Mouse (Mus musculus) ES-Bruce4 (cell line): ENCODE results near the gene Asl. TPM values are rescaled to one million over a fixed set of nuclear protein-coding genes. Genes with fewer than 3 reads are reported as not detected.
A peak's percentile ranks its signal among the peaks of the same experiment; 100 is the strongest.

Experiments used
- H3K27ac ChIP-seq: 2 replicates; pipeline ENCODE4 v1.5.1; 2012; ENCODE audit warnings: low read length, inconsistent platforms; ENCODE audit not compliant: insufficient read depth
- H3K27me3 ChIP-seq: 2 replicates; pipeline ENCODE4 v1.6.1; 2012; ENCODE audit warnings: mild to moderate bottlenecking, low read length, inconsistent platforms; ENCODE audit not compliant: control insufficient read depth, poor library complexity, insufficient read depth, severe bottlenecking
- H3K36me3 ChIP-seq: 2 replicates; pipeline ENCODE4 v1.6.1; 2012; ENCODE audit warnings: inconsistent platforms, mild to moderate bottlenecking, low read length, moderate library complexity; ENCODE audit not compliant: control insufficient read depth, poor library complexity, insufficient read depth, severe bottlenecking
- H3K4me1 ChIP-seq: one replicate; pipeline ENCODE4 v1.8.1; 2011; ENCODE audit warnings: low read length; ENCODE audit not compliant: control insufficient read depth, insufficient read depth
- H3K4me3 ChIP-seq: 2 replicates; pipeline ENCODE4 v1.5.1; 2011; ENCODE audit warnings: low read depth, mild to moderate bottlenecking, low read length
- H3K9ac ChIP-seq: 2 replicates; pipeline ENCODE4 v1.6.1; 2012; ENCODE audit warnings: low read depth, mild to moderate bottlenecking, inconsistent platforms; ENCODE audit not compliant: poor library complexity, severe bottlenecking
- H3K9me3 ChIP-seq: replicated peaks from 2 replicates; pipeline ENCODE4 v1.6.1; 2012; ENCODE audit warnings: mild to moderate bottlenecking, low read length, inconsistent platforms; ENCODE audit not compliant: control insufficient read depth, poor library complexity, insufficient read depth, severe bottlenecking
- CTCF ChIP-seq: IDR thresholded peaks from one replicate; pipeline ENCODE4 v1.8.1; 2011; ENCODE audit warnings: low read depth, low read length
- EP300 ChIP-seq: IDR thresholded peaks from 2 replicates; pipeline ENCODE4 v1.6.1; 2011; ENCODE audit warnings: low read depth, low read length; ENCODE audit not compliant: insufficient read depth
- POLR2A ChIP-seq: IDR thresholded peaks from one replicate; pipeline ENCODE4 v1.8.1; 2011; ENCODE audit warnings: low read length; ENCODE audit not compliant: insufficient read depth
- polyA plus RNA-seq: library from polyadenylated mRNA; stranded (reverse); fragments of >200 nt; gene quantifications from 2 replicates; pipeline ENCODE4 v1.2.4, GENCODE M21; 2011; ENCODE audit warnings: low read depth; ENCODE audit not compliant: missing spikeins, insufficient read depth, insufficient read length

Asl gene
- polyA plus RNA-seq, 1 experiment = 63.4 TPM

DNA sequence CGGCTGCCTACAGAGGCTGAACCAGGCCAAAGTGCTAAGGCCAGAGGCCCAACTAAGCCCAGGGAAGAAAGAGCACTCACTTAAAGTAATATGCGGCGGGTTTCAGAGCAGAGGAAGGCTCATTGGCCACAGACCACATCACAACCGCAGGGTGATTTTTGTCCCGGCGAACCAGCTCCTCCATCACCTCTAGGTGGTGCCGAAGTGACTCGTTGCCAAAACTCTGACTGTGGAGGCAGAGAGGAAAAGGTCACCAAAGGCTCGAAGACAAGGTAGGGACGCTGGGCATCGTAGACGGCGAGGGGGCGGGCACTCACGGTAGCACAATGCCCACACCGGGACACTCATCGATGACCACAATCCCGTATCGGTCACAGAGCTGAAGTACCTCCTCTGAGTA, 31.3 kb downstream of the Asl start:
- peak overlapping the region; percentile 8; the same call in 1 of the 2 replicates for H3K4me3 ChIP-seq
- H3K4me1 ChIP-seq = peaks cover 7% of the 10 kb centered on the region
- no peak for TF ChIP-seq EP300
- no peak for TF ChIP-seq POLR2A
- TF ChIP-seq CTCF = peak; percentile 14
- no peaks in the 10 kb centered on the region for H3K36me3 ChIP-seq
- H3K27me3 ChIP-seq = no peaks in the 10 kb centered on the region
- H3K27ac ChIP-seq = no peak overlapping the region
- H3K9me3 ChIP-seq = no peaks in the 10 kb centered on the region
- no peak overlapping the region for H3K9ac ChIP-seq

DNA sequence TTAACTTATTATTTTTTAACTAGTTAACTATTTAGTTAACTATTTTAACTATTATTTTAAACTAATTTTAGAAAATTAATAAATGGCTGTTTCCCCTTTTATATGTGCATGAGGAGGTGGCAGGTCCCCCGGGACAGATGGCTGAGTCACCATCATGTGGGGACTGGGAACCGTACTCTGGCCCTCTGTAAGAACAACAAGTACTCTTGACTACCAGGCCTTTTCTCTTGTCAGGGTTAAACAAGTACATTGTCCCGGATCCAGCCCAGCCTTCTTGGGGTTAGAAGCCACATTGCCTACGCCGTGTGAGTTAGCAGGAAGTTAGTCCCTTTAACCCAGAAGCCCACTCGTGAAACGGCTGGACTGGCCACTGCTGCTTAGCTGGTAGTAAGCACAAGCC, 34.1 kb downstream of the Asl start:
- Histone ChIP-seq H3K27ac (no peak overlapping the region), H3K27me3 (no peaks in the 10 kb centered on the region), H3K9me3 (no peaks in the 10 kb centered on the region), H3K36me3 (no peaks in the 10 kb centered on the region), H3K4me1 (peaks cover 4% of the 10 kb centered on the region), H3K4me3 (no peak overlapping the region), H3K9ac (no peak overlapping the region)
- TF ChIP-seq POLR2A = no peak
- no peak for TF ChIP-seq CTCF
- TF ChIP-seq EP300 = no peak

GRCm38 (mm10) chr5:129993374-129993773, 35.7 kb downstream of the Asl start:
- Histone ChIP-seq H3K4me3 (no peak overlapping the region), H3K9ac (no peak overlapping the region), H3K9me3 (no peaks in the 10 kb centered on the region), H3K4me1 (peaks cover 4% of the 10 kb centered on the region), H3K27me3 (no peaks in the 10 kb centered on the region), H3K36me3 (no peaks in the 10 kb centered on the region), H3K27ac (no peak overlapping the region)
- no peak for TF ChIP-seq POLR2A
- TF ChIP-seq CTCF = no peak
- TF ChIP-seq EP300 = no peak

DNA sequence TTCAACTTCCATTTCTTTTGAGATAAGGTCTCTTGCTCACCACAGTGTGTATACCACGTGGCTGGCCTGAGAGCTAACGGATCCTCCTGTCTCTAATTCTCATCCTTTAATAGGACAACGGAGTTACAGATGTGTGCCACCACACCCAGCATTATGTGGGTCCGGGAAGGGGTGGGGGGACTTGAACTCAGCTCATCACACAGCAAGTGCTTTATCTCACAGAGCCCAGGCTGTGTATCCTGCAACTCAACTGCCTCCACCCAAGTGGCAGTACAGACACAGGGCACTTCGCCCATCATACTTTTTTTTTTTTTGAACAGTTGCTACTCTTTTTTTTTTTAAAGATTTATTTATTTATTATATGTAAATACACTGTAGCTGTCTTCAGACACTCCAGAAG, 37.1 kb downstream of the Asl start:
- no peaks in the 10 kb centered on the region for H3K36me3 ChIP-seq
- TF ChIP-seq EP300 (no peak), POLR2A (no peak), CTCF (no peak)
- no peaks in the 10 kb centered on the region for H3K9me3 ChIP-seq
- no peak overlapping the region for H3K4me3 ChIP-seq
- H3K27ac ChIP-seq = no peak overlapping the region
- H3K4me1 ChIP-seq = no peaks in the 10 kb centered on the region
- no peak overlapping the region for H3K9ac ChIP-seq
- H3K27me3 ChIP-seq = no peaks in the 10 kb centered on the region

- Histone ChIP-seq H3K9ac (no peak overlapping the region), H3K27me3 (no peaks in the 10 kb centered on the region), H3K4me1 (no peaks in the 10 kb centered on the region), H3K9me3 (no peaks in the 10 kb centered on the region), H3K27ac (no peak overlapping the region), H3K36me3 (no peaks in the 10 kb centered on the region), H3K4me3 (no peak overlapping the region)
- no peak for TF ChIP-seq EP300
- TF ChIP-seq POLR2A = no peak
- no peak for TF ChIP-seq CTCF
Measured at GRCm38 (mm10) chr5:129989376-129989775, 39.7 kb downstream of the Asl start.

DNA sequence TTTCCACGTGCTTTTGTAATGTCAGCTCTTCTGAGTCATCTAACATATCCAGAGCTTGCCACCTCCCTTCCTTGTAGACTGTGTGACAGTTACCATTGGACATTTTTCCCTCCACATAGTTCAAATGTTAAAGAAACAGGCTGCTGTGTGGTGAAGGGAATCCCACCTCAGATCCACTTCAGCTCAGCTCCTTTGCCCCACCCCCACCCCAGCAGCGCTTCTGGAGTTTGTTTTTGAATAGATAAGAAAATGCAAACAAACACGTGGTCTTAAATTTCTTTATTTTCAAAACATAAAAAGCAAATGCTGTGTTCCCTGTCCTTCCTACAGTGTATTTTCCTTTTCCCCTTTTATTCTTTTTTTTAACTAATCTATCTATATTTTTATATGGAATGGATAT, 48.8 kb downstream of the Asl start:
- TF ChIP-seq EP300 (no peak), CTCF (no peak), POLR2A (no peak)
- no peak overlapping the region for H3K27ac ChIP-seq
- H3K9me3 ChIP-seq = no peaks in the 10 kb centered on the region
- peaks cover 14% of the 10 kb centered on the region for H3K36me3 ChIP-seq
- H3K27me3 ChIP-seq = no peaks in the 10 kb centered on the region
- no peak overlapping the region for H3K4me3 ChIP-seq
- H3K4me1 ChIP-seq = peaks cover 7% of the 10 kb centered on the region
- H3K9ac ChIP-seq = no peak overlapping the region

DNA sequence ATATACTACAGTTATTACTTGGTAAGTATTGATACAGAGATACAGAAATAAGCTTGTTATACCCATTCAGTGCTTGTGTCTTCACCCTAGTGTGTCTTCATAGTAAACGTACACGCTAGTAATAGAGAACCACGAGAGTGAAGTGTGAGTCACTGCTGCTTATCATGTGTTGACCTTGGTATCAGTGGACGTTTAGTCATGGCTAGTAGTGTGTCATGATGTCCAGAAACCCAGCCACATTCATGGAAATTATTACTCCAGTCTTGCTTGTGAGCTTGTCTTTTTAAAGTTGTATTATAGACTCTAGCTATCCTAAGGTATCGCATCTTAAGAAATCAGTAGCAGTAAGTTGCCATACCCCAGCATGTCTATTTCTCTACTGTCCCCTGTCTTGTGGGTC, 50.4 kb downstream of the Asl start:
- H3K4me3 ChIP-seq = no peak overlapping the region
- H3K9ac ChIP-seq = no peak overlapping the region
- peaks cover 7% of the 10 kb centered on the region for H3K4me1 ChIP-seq
- peaks cover 15% of the 10 kb centered on the region for H3K36me3 ChIP-seq
- no peak overlapping the region for H3K27ac ChIP-seq
- H3K9me3 ChIP-seq = no peaks in the 10 kb centered on the region
- TF ChIP-seq EP300 (no peak), CTCF (no peak), POLR2A (no peak)
- H3K27me3 ChIP-seq = no peaks in the 10 kb centered on the region
